Mouse (Mus musculus) ZHBTc4 (cell line): ENCODE measurements around the gene Ptpn14.
A peak's percentile ranks its signal among the peaks of the same experiment; 100 is the strongest.

Experiments
- DNase-seq: peaks from one replicate; pipeline ENCODE4 v3.0.0-alpha.2; 2011; ENCODE audit warnings: low read depth, low spot score

Gene Ptpn14

DNA sequence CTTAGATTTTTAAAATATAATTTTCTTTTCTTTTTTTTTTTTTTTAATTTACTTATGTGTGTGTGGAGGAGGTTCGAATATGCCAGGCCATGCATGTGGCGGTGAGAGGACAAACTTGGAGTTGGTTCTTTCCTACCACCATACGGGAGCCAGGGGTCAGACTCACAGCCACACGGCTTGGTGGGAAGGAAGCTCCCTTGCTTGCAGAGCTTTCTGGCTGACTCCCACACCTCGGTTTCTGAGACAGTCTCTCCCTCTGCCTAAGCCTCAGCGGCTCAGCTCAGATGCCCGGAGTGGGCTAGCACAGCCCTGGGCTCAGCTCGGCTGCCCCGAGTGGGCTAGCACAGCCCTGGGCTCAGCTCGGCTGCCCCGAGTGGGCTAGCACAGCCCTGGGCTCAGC, 10.5 kb upstream of the Ptpn14 start:
- DNase-seq, result peak; percentile 53

DNA sequence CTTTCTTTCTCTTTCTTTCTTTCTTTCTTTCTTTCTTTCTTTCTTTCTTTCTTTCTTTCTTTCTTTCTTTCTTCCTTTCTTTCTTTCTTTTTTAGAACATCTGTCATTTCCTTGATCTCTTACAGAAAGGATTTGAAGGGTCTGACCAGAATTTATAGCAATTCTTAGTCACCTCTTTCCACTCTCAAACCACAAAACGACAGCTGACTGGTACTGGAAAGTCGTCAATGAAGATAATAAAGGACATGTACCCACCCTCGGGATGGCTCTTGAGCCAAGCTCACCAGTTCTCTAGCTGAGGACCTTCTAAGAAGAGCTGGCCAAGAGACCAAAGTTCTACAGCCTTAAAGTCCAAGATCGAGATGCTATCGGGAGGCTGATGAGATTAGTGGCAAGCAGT, 9.5 kb upstream of the Ptpn14 start:
- DNase-seq, result no peak

- no peak for DNase-seq
Measured at GRCm38 (mm10) chr1:189726121-189726520, 1.9 kb upstream of the Ptpn14 start.

DNA sequence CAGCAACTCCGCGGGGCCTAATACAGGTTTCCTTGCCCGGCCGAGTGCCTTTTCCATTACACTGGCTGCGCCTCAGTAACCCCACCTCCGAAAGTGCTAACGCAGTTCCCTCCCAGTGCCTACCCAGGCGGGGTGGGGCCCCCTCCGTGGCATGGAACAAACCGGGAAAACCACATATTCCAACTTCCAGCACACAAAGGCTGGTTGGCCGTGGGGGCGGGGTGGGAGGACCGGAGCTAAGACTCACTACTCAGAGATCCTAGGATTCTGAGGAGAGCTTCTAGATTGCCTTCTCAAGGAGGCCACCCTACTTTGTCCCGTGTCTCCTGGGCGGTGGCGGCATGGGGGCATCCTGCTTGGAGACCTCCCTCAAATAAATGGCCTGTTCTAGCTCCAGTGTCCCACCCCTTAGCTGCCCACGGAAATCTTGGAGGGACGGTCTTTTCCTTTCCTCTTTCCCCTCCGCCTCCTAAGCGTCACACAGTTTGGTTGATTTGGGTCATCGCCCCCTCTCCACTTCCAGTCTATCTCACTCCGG, 653 bp upstream of the Ptpn14 start:
- DNase-seq, result peak; percentile 84

GRCm38 (mm10) chr1:189728784-189729115, 682 bp downstream of the Ptpn14 start:
- peak; percentile 69 for DNase-seq

- peak; percentile 32 for DNase-seq
Measured at GRCm38 (mm10) chr1:189729141-189729815, 1.2 kb downstream of the Ptpn14 start.

- no peak for DNase-seq
Measured at GRCm38 (mm10) chr1:189731697-189732096, 3.6 kb downstream of the Ptpn14 start.

- DNase-seq, result no peak
Measured at GRCm38 (mm10) chr1:189732156-189732555, 4.1 kb downstream of the Ptpn14 start.

- DNase-seq, result no peak
Measured at GRCm38 (mm10) chr1:189740075-189740474, 12.0 kb downstream of the Ptpn14 start.

DNA sequence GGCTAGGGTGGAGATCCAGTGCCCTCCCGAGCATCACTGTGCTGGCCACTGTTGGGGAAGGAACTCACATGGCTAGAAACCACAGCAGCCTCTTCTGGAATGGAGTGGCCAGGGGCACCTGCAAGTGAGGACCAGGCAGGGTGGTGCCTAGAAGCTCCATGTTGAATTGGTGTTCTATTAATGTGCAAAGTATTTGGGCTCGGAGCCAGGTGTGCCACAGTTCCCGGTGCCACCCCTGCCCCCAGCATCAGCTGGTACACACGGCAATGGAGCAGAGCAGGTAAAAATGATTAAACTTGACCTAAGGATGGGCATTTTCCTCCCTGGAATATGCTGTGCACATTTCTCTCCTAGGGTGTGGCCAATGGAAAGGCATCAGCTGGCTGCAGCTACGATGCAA, 14.0 kb downstream of the Ptpn14 start:
- DNase-seq, result no peak

DNA sequence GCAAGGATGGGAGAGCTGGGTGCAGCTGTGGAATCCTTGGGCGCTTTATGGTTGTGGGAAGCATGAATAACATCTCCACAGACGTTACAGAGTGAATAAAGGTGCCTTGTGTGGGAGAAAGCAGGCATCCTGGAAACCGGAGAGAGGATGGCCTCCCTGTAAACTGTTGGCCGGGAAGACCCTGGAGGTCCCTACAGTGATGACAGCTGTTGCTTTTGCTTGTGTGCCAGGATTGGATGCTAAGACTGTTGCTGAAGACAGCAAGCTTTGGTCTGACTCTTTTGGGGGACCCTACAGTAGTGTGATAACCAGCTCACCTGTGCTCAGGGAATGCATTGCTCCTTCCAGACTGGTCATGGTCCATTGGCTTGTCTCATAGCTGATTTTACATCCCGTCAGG, 15.1 kb downstream of the Ptpn14 start:
- no peak for DNase-seq

- peak; percentile 30 for DNase-seq
Measured at GRCm38 (mm10) chr1:189744914-189745710, 17.0 kb downstream of the Ptpn14 start.

- no peak for DNase-seq
Measured at GRCm38 (mm10) chr1:189746520-189746919, 18.5 kb downstream of the Ptpn14 start.

DNA sequence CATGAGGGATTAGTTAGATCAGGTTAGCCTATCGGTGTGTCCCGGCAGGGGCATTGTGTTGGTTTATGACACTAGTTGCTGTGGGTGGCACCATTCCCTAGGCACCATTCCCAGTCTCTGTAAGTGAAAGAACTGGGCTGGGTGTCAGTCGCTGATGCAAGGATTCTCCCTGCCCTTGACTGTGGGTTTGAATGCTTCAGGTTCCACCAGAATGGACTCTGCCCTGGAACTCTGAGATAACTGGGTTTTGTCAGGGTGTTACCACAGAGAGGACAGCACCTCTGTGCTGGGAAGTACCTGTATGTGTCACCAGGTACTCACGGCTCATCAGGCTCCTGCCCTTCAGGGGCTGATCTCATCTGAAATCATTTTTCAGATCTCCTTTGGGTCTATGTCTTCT, 21.7 kb downstream of the Ptpn14 start:
- no peak for DNase-seq

DNA sequence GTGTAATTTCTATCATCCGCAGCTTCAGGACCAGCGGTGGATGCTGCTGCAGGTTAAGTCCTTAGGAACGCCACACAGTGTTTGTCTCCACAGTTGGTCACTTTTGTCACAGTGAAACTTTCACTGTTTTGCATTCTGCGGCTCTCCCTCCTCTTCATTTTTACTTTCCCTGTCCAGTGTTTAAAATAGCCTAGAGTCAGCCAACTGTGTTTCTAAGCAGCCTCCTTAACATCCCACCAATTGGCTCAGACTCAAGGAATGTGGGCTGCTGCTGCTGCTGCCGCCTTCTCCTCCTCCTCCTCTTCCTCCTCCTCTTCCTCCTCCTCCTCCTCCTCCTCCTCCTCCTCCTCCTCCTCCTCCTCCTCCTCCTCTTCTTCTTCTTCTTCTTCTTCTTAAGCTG, 22.2 kb downstream of the Ptpn14 start:
- no peak for DNase-seq

GRCm38 (mm10) chr1:189752245-189752644, 24.2 kb downstream of the Ptpn14 start:
- no peak for DNase-seq

- peak; percentile 59 for DNase-seq
Measured at GRCm38 (mm10) chr1:189755072-189755471, 27.0 kb downstream of the Ptpn14 start.

- no peak for DNase-seq
Measured at GRCm38 (mm10) chr1:189756306-189757053, 28.4 kb downstream of the Ptpn14 start.

DNA sequence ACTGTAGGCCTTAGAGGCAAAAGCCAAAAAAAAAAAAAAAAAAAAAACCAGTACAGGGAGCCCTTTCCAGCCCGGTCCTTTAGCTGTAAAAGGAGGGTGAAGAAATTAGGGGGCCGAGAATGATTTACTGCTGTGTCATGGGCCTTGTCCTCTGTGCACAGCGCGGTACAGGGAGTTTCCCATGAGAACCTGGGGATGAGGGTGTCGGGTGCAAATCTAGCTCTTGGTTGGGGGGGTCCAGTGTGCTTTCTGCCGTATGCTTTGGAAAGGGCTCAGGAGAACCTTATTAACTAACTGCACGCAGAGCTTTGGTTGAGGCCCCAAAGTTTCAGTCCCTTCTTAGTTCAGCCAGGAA, 29.0 kb downstream of the Ptpn14 start:
- no peak for DNase-seq

- peak; percentile 94 for DNase-seq
Measured at GRCm38 (mm10) chr1:189761581-189762021, 33.5 kb downstream of the Ptpn14 start.

DNA sequence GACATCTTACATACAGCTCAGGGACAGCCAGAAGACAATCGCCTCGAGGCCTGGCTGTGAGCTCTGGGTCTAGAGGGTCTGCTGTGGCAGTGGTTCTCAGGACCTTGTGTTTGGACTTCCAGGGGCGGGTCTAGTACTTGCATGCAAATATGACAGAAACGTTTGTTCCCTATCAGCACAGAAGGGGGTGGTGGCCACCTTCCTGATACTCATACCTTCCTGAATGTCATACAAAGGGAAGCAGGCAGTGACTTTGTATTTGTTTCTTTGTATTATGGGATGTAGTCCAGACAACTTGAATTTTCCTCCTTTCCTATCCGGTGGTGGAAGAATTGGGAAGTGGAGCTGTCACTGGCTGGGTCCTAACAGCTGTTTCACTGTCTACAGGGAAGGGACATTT, 36.2 kb downstream of the Ptpn14 start:
- DNase-seq, result no peak

GRCm38 (mm10) chr1:189767164-189767563, 39.1 kb downstream of the Ptpn14 start:
- DNase-seq, result no peak
